Mouse (Mus musculus) spleen, postnatal 10 days (tissue): ENCODE data around the gene Agl.
"Not testable (repeated sequence)": the region's sequence is repeated elsewhere in the genome, so short reads cannot be mapped to it uniquely, and the experiment has no call there.

Experiments
- DNase-seq, 2 experiments: peaks; one replicate each; pipeline ENCODE4 v3.0.0; 2021 to 2022; ENCODE audit warnings: low spot score in 2 of 2

The Agl gene

GRCm38 (mm10) chr3:116816674-116817215, 8.8 kb upstream of the Agl start:
- DNase-seq: no peak

DNA sequence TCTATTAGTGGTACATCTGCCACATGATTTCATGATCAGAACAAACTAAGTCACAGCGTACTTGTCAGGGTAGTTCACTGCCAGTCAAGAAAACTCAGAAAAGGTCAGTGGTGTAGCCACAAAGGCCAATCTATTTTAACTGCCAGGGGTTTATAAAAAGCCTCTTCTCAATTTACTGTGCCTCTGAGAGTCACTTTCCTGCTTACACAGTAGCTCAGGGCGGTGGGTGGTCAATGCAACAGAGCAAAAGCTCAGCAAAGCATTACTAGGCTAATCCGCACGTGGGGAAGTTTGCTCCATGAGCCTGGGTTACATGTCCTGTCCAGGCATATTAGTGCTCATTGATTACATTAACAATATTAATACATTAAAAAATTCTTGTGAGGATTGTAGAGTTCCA, 8.0 kb upstream of the Agl start:
- no peak for DNase-seq

DNA sequence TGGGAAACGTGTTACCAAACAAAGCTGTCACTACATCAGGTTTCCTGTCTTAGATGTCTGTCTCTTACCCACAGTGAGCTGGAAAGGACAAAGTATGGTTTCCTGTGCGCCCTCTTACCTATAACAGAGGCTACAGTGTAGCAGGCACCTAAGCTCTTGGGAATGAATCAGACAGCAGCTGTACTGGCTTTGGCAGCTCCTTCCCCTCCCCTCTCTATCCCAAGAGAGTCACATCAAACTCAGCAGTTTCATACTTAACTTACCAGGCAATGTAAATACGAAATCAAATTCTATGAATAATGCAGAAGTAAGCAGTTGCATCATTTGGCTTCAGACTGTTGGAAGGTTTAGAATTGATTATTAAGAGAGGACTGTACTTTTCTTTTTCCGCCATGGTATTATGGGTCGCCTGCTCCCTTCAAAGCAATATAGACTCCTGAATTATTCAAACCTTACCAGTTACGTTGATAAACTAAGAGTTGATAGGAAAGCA, 7.4 kb upstream of the Agl start:
- no peak for DNase-seq

DNA sequence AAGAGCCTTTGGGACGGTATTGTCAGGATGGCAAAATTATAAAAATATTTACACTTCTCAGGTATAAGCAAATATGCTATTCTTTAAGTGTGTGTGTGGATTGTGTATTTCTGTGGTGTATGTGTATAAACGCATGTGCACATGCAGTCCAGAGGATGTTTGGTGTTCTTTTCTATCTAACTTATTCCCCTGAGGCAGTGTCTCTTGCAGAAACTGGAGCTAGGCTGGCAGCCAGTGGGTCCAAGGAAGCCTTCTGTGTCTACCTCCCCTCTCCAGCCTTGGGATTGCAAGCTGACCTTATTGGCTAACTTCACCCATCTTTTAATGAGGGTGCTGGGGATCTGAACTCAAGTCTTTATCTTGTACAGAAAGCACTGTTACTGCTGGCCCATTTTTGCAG, 5.0 kb upstream of the Agl start:
- DNase-seq: no peak

DNA sequence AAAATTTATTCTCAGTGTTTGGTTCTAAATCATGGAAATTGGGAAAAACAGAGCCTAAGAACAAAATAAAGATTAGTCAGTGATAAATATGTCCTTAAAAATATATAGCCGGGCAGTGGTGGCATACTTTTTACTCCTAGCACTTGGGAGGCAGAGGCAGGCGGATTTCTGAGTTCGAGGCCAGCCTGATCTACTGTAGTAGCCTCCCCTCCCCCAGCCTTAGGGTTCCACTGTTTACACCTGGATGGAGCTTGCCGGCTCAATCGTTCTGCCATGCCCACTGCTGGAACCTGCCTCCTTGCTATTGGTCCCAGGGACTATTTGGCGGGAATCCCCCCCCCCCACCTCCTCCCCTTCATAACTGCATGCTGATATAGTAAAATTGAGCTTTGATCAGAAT, 2.4 kb upstream of the Agl start:
- DNase-seq: not testable (repeated sequence)

DNA sequence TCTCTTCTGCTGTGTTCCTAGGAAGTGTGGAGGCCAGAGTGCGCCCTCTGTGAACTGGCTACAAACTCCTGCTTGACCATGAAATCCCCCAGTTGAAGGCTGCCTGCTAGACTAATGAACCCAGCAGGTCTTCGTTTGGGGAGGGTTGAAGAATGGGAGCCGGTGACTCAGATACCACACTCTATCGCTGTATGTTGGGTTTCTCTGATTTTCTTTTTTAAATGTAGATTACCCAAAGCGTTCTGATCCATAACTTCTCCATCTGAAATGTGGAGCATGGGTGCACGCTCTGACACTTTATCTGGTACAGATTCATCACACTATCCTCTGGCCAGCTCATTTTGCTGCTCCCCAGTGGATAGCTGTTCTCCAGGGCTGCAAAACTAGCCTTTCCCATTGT, 1.3 kb upstream of the Agl start:
- DNase-seq: no peak

DNA sequence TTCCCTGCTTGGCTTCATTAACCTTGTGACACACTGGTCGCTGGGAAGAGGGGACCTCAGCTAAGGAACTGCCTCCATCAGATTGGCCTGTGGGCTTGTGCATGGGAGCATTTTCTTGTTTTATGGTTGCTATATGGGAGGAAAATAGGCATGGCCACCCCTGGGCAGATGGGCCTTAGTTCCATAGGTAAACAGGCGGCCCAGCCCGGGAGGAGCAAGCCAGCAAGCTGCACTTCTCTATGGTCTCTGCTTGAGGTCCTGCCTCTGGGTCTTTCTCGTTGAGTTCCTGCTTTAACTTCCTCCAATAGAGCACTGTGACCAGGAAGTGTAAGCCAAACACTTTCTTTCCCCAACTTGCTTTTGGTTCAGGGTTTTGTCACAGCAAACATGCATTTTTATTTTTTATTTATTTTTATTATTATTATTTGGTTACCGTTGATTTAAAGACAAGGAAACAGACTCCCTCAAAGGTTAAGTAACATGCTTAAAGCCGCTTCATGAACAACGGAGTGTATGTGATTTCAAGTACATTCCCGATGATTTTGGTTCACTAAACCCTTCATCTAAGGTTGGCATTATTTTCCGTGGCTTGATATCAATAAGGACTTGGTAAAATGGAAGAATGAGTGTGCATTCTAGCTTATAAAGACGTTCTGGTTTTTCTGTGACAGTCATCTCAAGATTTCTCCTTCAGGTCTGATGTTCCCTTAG, 696 bp upstream of the Agl start:
- DNase-seq: peak in 1 of 2 experiments; percentile 52

GRCm38 (mm10) chr3:116805866-116806265, 2.1 kb downstream of the Agl start:
- no peak for DNase-seq

DNA sequence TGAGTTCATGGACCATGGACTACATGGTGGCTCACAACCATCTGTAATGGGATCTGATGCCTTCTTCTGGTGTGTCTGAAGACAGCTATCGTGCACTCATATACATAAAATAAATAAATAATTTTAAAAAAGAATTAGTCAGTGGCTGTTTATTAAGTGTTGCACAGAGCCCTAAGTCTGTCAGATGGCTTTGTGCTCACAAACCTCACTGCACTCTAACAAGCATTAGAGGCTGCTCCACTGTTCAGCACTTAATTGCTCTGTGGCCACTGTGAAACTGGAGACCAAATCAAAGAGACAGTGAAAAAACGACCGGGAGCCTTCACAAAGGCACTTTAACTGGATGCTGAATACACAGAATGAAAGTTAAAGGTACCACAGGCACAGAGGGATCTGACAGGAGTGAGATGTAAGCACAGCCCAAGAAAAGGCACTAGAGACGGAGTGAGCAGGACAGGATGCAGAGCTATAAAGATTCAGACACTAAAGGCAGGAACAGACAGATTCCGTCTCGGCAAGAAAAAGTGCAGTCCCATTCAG, 3.1 kb downstream of the Agl start:
- no peak for DNase-seq

GRCm38 (mm10) chr3:116801755-116802154, 6.2 kb downstream of the Agl start:
- DNase-seq: no peak

DNA sequence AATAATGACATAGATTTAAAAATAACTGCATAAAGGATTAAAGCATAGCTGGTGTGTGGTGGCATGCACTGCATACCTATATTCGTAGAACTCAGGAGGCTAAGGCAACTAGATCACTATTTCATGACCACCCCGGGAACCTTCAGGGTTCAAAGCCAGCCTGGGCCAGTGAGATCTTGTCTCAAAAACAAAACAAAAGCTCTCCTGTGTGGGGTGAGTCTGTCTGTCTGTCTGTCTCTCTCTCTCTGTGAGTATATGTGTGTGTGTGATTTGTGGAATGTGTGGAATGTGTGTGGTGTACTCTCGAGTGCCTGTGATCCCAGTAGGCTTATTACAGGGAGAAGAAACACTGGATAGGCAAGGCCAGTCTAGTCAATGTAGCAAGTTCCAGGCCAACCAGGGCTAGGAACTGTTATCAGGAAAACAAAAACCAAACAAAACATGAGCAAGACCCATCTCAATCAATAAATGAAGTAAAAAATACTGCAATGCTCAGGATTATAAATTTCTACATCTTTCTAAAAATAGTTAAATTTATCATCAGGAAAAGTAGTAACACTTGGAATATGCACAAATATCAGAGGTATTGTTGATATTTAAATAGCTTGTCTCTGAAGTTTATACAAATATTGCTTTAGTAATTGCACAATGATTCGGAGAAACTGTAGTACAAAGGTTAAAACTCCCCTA, 9.0 kb downstream of the Agl start:
- DNase-seq: no peak

GRCm38 (mm10) chr3:116788851-116789250, 19.1 kb downstream of the Agl start:
- no peak for DNase-seq

GRCm38 (mm10) chr3:116786543-116786942, 21.4 kb downstream of the Agl start:
- DNase-seq: no peak

GRCm38 (mm10) chr3:116785820-116786219, 22.1 kb downstream of the Agl start:
- DNase-seq: no peak

DNA sequence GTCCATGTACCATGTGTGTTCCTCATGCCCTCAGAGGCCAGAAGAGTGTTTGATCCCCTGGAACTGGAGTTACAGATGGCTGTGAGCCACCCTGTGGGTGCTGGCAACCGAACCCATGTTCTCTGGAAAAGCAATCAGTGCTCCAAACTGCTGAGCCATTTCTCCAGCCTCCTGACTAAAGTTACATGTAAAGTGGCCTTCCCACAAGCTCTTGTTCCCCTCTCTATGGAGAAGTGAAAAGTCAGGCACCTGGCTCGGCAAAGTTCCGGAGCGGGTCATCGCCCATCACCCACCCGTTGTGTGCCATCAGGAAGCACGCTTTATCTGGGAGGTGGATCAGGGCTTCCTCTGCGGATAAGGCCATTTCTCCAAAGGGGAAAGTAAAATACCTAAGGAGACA, 23.2 kb downstream of the Agl start:
- no peak for DNase-seq

GRCm38 (mm10) chr3:116784290-116784689, 23.7 kb downstream of the Agl start:
- no peak for DNase-seq

- no peak for DNase-seq
Observed at GRCm38 (mm10) chr3:116776961-116777360, 31.0 kb downstream of the Agl start.

DNA sequence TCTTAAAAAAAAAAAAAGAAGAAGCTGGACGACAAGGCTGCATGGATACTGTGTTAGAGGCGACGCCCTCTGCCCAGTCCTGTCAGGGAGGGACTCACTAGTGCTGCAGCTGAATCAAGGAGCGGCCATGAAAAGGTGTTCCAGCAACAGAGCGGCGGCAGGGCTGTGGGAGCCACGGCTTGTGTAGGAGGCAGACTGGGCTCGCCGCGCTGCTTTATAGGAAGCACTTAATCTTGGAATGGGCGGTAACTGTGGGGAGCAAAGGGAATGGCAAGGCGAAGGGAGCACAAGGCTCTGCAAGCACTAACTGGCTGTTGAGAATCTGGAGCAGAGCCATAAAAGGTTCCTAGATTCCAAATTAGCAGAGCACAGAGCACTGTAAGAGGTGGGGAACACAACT, 34.1 kb downstream of the Agl start:
- no peak for DNase-seq

- no peak for DNase-seq
Observed at GRCm38 (mm10) chr3:116771597-116771996, 36.4 kb downstream of the Agl start.

GRCm38 (mm10) chr3:116766963-116767362, 41.0 kb downstream of the Agl start:
- peak in 1 of 2 experiments; percentile 61 for DNase-seq

- DNase-seq: no peak
Observed at GRCm38 (mm10) chr3:116752818-116753217, 55.1 kb downstream of the Agl start.

GRCm38 (mm10) chr3:116751191-116751860, 56.6 kb downstream of the Agl start:
- peak; percentile 29 to 73 for DNase-seq
